Comparison of ENCODE assay signal across 14 mouse cellular contexts in genomic region chr3:153140985-153141384, GRCm38 (mm10).
"Had no signal": no experiment of that assay in that cellular context is flagged by ENCODE, and none has a peak within 500 bp of the region (broad histone marks: within the 10 kb centered on the region; RNA-seq: fewer than 3 reads in every experiment).

No protein-coding gene starts in this region.

- H3K36me3 ChIP-seq: kidney, embryonic 15.5 days; limb, embryonic 12.5 days; liver, embryonic 13.5 days; lung, embryonic 15.5 days; midbrain, embryonic 12.5 days; neural tube, embryonic 12.5 days had no signal

- H3K9me3 ChIP-seq: kidney, embryonic 15.5 days; limb, embryonic 12.5 days; liver, embryonic 13.5 days; lung, embryonic 15.5 days; midbrain, embryonic 12.5 days; neural tube, embryonic 12.5 days had no signal

- DNase-seq: kidney, adult 2 months; kidney, postnatal 25 days; liver; liver, embryonic 13.5 days; liver, postnatal 0 days; right cerebral cortex, adult 18-20 months; right cerebral cortex, postnatal 25 days; thymus, postnatal 36 days had no signal

- H3K27me3 ChIP-seq: kidney, embryonic 15.5 days; limb, embryonic 12.5 days; liver, embryonic 13.5 days; lung, embryonic 15.5 days; midbrain, embryonic 12.5 days; neural tube, embryonic 12.5 days had no signal

- H3K9ac ChIP-seq: kidney, embryonic 15.5 days; limb, embryonic 12.5 days; liver, embryonic 13.5 days; liver, postnatal 0 days; lung, embryonic 15.5 days; midbrain, embryonic 12.5 days; neural tube, embryonic 12.5 days had no signal

- H3K4me2 ChIP-seq: kidney, embryonic 15.5 days; limb, embryonic 12.5 days; liver, embryonic 13.5 days; lung, embryonic 15.5 days; midbrain, embryonic 12.5 days; neural tube, embryonic 12.5 days had no signal

- H3K27ac ChIP-seq: kidney, embryonic 15.5 days; limb, embryonic 12.5 days; liver, embryonic 13.5 days; lung, embryonic 15.5 days; midbrain, embryonic 12.5 days; neural tube, embryonic 12.5 days had no signal

- H3K4me1 ChIP-seq: limb, embryonic 12.5 days; liver, embryonic 13.5 days; lung, embryonic 15.5 days; midbrain, embryonic 12.5 days; neural tube, embryonic 12.5 days had no signal

- H3K4me3 ChIP-seq: kidney, embryonic 15.5 days; limb, embryonic 12.5 days; liver, embryonic 13.5 days; lung, embryonic 15.5 days; midbrain, embryonic 12.5 days; myocyte; neural tube, embryonic 12.5 days had no signal

- ATAC-seq: liver, postnatal 0 days had no signal
